Mouse (Mus musculus): ENCODE measurements at regions not wholly inside any gene's neighbourhood (a gene's known extent, or its start where the extent isn't known, plus 50 kb on each side); places are given as distances from the start of the nearest gene placed in this dataset.

GRCm38 (mm10) chr5:49909483-49909882, 149.3 kb downstream of the Adgra3 start:
- Histone ChIP-seq H3K9ac (ENCODE audit: low read depth, low read length) (no peak overlapping the region), H3K36me3 (ENCODE audit: control insufficient read depth, insufficient read depth, low read length) (no peaks in the 10 kb centered on the region), H3K4me1 (replicated peaks; ENCODE audit: control insufficient read depth, insufficient read depth, low read length) (no peaks in the 10 kb centered on the region), H3K9me3 (ENCODE audit: control insufficient read depth, low read length) (no peaks in the 10 kb centered on the region), H3K27me3 (replicated peaks; ENCODE audit: control insufficient read depth, insufficient read depth, low read length) (no peaks in the 10 kb centered on the region), H3K27ac (ENCODE audit: low read depth, low read length) (no peak overlapping the region), H3K4me3 (ENCODE audit: low read depth, low read length) (no peak overlapping the region), H3K4me2 (no peak overlapping the region)
- WGBS = 78% methylated on average over 1 of the region's 1 CpGs
- ATAC-seq (replicated peaks; ENCODE audit: low FRiP score) (no peak), DNase-seq (ENCODE audit: low spot score) (no peak)

GRCm38 (mm10) chr5:49896106-49896505, 162.7 kb downstream of the Adgra3 start:
- no peak overlapping the region for H3K4me3 ChIP-seq (ENCODE audit: low read depth, low read length)
- ATAC-seq (replicated peaks; ENCODE audit: low FRiP score) (no peak), DNase-seq (ENCODE audit: low spot score) (no peak)
- H3K9ac ChIP-seq (ENCODE audit: low read depth, low read length) = no peak overlapping the region
- no peaks in the 10 kb centered on the region for H3K4me1 ChIP-seq (replicated peaks; ENCODE audit: control insufficient read depth, insufficient read depth, low read length)
- no peak overlapping the region for H3K4me2 ChIP-seq
- H3K36me3 ChIP-seq (ENCODE audit: control insufficient read depth, insufficient read depth, low read length) = no peaks in the 10 kb centered on the region
- H3K27ac ChIP-seq (ENCODE audit: low read depth, low read length) = no peak overlapping the region
- H3K27me3 ChIP-seq (replicated peaks; ENCODE audit: control insufficient read depth, insufficient read depth, low read length) = no peaks in the 10 kb centered on the region
- 89% methylated on average over 5 of the region's 5 CpGs for WGBS
- H3K9me3 ChIP-seq (ENCODE audit: control insufficient read depth, low read length) = no peaks in the 10 kb centered on the region

- no peak overlapping the region for H3K4me2 ChIP-seq
- no peaks in the 10 kb centered on the region for H3K27me3 ChIP-seq (replicated peaks; ENCODE audit: control insufficient read depth, insufficient read depth, low read length)
- H3K9me3 ChIP-seq (ENCODE audit: control insufficient read depth, low read length) = no peaks in the 10 kb centered on the region
- ATAC-seq (replicated peaks; ENCODE audit: low FRiP score) (no peak), DNase-seq (ENCODE audit: low spot score) (no peak)
- no peaks in the 10 kb centered on the region for H3K4me1 ChIP-seq (replicated peaks; ENCODE audit: control insufficient read depth, insufficient read depth, low read length)
- H3K9ac ChIP-seq (ENCODE audit: low read depth, low read length) = no peak overlapping the region
- no peaks in the 10 kb centered on the region for H3K36me3 ChIP-seq (ENCODE audit: control insufficient read depth, insufficient read depth, low read length)
- H3K27ac ChIP-seq (ENCODE audit: low read depth, low read length) = no peak overlapping the region
- H3K4me3 ChIP-seq (ENCODE audit: low read depth, low read length) = no peak overlapping the region
- WGBS = 61% methylated on average over 2 of the region's 2 CpGs
These were observed 178.4 kb downstream of the Adgra3 start for GRCm38 (mm10) chr5:49880383-49880782.

GRCm38 (mm10) chr5:49876240-49876639, 182.6 kb downstream of the Adgra3 start:
- no peak overlapping the region for H3K4me3 ChIP-seq (ENCODE audit: low read depth, low read length)
- peak; percentile 95 for ATAC-seq (replicated peaks; ENCODE audit: low FRiP score)
- H3K36me3 ChIP-seq (ENCODE audit: control insufficient read depth, insufficient read depth, low read length) = no peaks in the 10 kb centered on the region
- H3K27me3 ChIP-seq (replicated peaks; ENCODE audit: control insufficient read depth, insufficient read depth, low read length) = no peaks in the 10 kb centered on the region
- 36% methylated on average over 1 of the region's 1 CpGs for WGBS
- no peak for DNase-seq (ENCODE audit: low spot score)
- no peak overlapping the region for H3K9ac ChIP-seq (ENCODE audit: low read depth, low read length)
- H3K9me3 ChIP-seq (ENCODE audit: control insufficient read depth, low read length) = no peaks in the 10 kb centered on the region
- no peak overlapping the region for H3K4me2 ChIP-seq
- H3K27ac ChIP-seq (ENCODE audit: low read depth, low read length) = peak overlapping the region; percentile 38; the same call in 1 of the 2 replicates
- H3K4me1 ChIP-seq (replicated peaks; ENCODE audit: control insufficient read depth, insufficient read depth, low read length) = no peaks in the 10 kb centered on the region

GRCm38 (mm10) chr5:49857202-49857601, 201.6 kb downstream of the Adgra3 start:
- Histone ChIP-seq H3K4me3 (ENCODE audit: low read depth, low read length) (no peak overlapping the region), H3K36me3 (ENCODE audit: control insufficient read depth, insufficient read depth, low read length) (no peaks in the 10 kb centered on the region), H3K4me1 (replicated peaks; ENCODE audit: control insufficient read depth, insufficient read depth, low read length) (no peaks in the 10 kb centered on the region), H3K9me3 (ENCODE audit: control insufficient read depth, low read length) (no peaks in the 10 kb centered on the region), H3K27me3 (replicated peaks; ENCODE audit: control insufficient read depth, insufficient read depth, low read length) (no peaks in the 10 kb centered on the region), H3K4me2 (no peak overlapping the region), H3K9ac (ENCODE audit: low read depth, low read length) (no peak overlapping the region), H3K27ac (ENCODE audit: low read depth, low read length) (no peak overlapping the region)
- DNase-seq (ENCODE audit: low spot score) (no peak), ATAC-seq (replicated peaks; ENCODE audit: low FRiP score) (no peak)
- 39% methylated on average over 1 of the region's 1 CpGs for WGBS

- 83% methylated on average over 2 of the region's 2 CpGs for WGBS
- no peaks in the 10 kb centered on the region for H3K4me1 ChIP-seq (replicated peaks; ENCODE audit: control insufficient read depth, insufficient read depth, low read length)
- no peaks in the 10 kb centered on the region for H3K27me3 ChIP-seq (replicated peaks; ENCODE audit: control insufficient read depth, insufficient read depth, low read length)
- no peak overlapping the region for H3K27ac ChIP-seq (ENCODE audit: low read depth, low read length)
- no peak overlapping the region for H3K4me3 ChIP-seq (ENCODE audit: low read depth, low read length)
- no peaks in the 10 kb centered on the region for H3K36me3 ChIP-seq (ENCODE audit: control insufficient read depth, insufficient read depth, low read length)
- no peak overlapping the region for H3K9ac ChIP-seq (ENCODE audit: low read depth, low read length)
- H3K9me3 ChIP-seq (ENCODE audit: control insufficient read depth, low read length) = no peaks in the 10 kb centered on the region
- no peak for DNase-seq (ENCODE audit: low spot score)
- no peak for ATAC-seq (replicated peaks; ENCODE audit: low FRiP score)
- no peak overlapping the region for H3K4me2 ChIP-seq
These were observed 202.8 kb downstream of the Adgra3 start for GRCm38 (mm10) chr5:49856036-49856435.

GRCm38 (mm10) chr5:49848680-49849079, 210.1 kb downstream of the Adgra3 start:
- Histone ChIP-seq H3K36me3 (ENCODE audit: control insufficient read depth, insufficient read depth, low read length) (no peaks in the 10 kb centered on the region), H3K4me1 (replicated peaks; ENCODE audit: control insufficient read depth, insufficient read depth, low read length) (no peaks in the 10 kb centered on the region), H3K4me3 (ENCODE audit: low read depth, low read length) (no peak overlapping the region), H3K9ac (ENCODE audit: low read depth, low read length) (no peak overlapping the region), H3K4me2 (no peak overlapping the region), H3K27me3 (replicated peaks; ENCODE audit: control insufficient read depth, insufficient read depth, low read length) (no peaks in the 10 kb centered on the region), H3K27ac (ENCODE audit: low read depth, low read length) (no peak overlapping the region), H3K9me3 (ENCODE audit: control insufficient read depth, low read length) (no peaks in the 10 kb centered on the region)
- ATAC-seq (replicated peaks; ENCODE audit: low FRiP score) = no peak
- WGBS = 53% methylated on average over 5 of the region's 5 CpGs
- DNase-seq (ENCODE audit: low spot score) = no peak

GRCm38 (mm10) chr5:49848174-49848573, 210.6 kb downstream of the Adgra3 start:
- H3K4me1 ChIP-seq (replicated peaks; ENCODE audit: control insufficient read depth, insufficient read depth, low read length) = no peaks in the 10 kb centered on the region
- no peak for ATAC-seq (replicated peaks; ENCODE audit: low FRiP score)

GRCm38 (mm10) chr5:49818832-49819231, 240.0 kb downstream of the Adgra3 start:
- Histone ChIP-seq H3K36me3 (ENCODE audit: control insufficient read depth, insufficient read depth, low read length) (no peaks in the 10 kb centered on the region), H3K4me3 (ENCODE audit: low read depth, low read length) (no peak overlapping the region), H3K9ac (ENCODE audit: low read depth, low read length) (no peak overlapping the region), H3K4me2 (no peak overlapping the region), H3K27ac (ENCODE audit: low read depth, low read length) (no peak overlapping the region), H3K4me1 (replicated peaks; ENCODE audit: control insufficient read depth, insufficient read depth, low read length) (no peaks in the 10 kb centered on the region), H3K9me3 (ENCODE audit: control insufficient read depth, low read length) (no peaks in the 10 kb centered on the region), H3K27me3 (replicated peaks; ENCODE audit: control insufficient read depth, insufficient read depth, low read length) (no peaks in the 10 kb centered on the region)
- ATAC-seq (replicated peaks; ENCODE audit: low FRiP score) (0 out of 2 replicates have a peak, but pooled peaks have one; percentile 51), DNase-seq (ENCODE audit: low spot score) (no peak)
- WGBS = 69% methylated on average over 5 of the region's 5 CpGs

More at GRCm38 (mm10) chr5:49848174-49848573, 210.6 kb downstream of the Adgra3 start:
- Histone ChIP-seq H3K9me3 (ENCODE audit: control insufficient read depth, low read length) (no peaks in the 10 kb centered on the region), H3K27me3 (replicated peaks; ENCODE audit: control insufficient read depth, insufficient read depth, low read length) (no peaks in the 10 kb centered on the region), H3K36me3 (ENCODE audit: control insufficient read depth, insufficient read depth, low read length) (no peaks in the 10 kb centered on the region), H3K4me2 (no peak overlapping the region), H3K4me3 (ENCODE audit: low read depth, low read length) (no peak overlapping the region), H3K9ac (ENCODE audit: low read depth, low read length) (no peak overlapping the region), H3K27ac (ENCODE audit: low read depth, low read length) (no peak overlapping the region)
- no peak for DNase-seq (ENCODE audit: low spot score)

Data from liver, embryonic 11.5 days (tissue).